Mouse (Mus musculus) embryo, embryonic 10.5 days (tissue): ENCODE results near the gene Rtn4rl1.
A peak's percentile ranks its signal among the peaks of the same experiment; 100 is the strongest.

Source experiments
- DNase-seq: peaks from one replicate; pipeline ENCODE4 v3.0.0-alpha.2; 2015; ENCODE audit warnings: low spot score

Gene Rtn4rl1

GRCm38 (mm10) chr11:75184986-75185385, 8.6 kb upstream of the Rtn4rl1 start:
- no peak for DNase-seq

DNA sequence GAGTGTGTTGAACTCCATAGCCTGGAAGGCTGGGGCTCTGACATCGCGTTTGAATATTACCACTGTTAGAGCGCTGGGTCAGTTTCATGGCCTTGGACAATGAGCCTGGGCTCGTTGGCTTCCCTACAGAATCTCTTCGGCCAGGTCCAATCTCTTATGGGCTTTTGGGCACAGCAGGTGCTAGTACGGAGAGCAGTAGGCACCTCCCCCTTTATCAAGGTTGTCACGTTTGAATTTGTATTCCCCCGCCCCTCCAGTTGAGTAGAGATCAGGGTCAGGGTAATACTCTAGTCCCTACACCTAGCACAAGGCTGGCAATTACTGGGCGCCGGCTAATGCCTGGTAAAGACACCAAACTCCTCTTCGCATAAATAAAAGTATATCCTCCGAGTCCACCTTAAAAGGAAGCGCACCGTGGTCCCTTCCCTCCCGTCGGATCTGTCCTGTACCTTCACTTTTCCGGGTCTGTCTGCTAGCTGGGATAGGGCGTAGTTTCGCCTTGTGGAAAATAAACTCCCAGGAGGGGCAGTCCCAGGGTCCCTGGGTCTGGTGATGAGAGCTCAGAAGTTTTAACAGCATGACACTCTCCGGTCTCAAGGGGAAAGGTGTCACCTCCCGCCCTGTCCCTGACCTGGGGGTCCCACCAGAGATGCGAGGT, 3.7 kb upstream of the Rtn4rl1 start:
- DNase-seq = no peak

- DNase-seq = peak; percentile 94
Observed at GRCm38 (mm10) chr11:75190371-75190724, 3.2 kb upstream of the Rtn4rl1 start.

DNA sequence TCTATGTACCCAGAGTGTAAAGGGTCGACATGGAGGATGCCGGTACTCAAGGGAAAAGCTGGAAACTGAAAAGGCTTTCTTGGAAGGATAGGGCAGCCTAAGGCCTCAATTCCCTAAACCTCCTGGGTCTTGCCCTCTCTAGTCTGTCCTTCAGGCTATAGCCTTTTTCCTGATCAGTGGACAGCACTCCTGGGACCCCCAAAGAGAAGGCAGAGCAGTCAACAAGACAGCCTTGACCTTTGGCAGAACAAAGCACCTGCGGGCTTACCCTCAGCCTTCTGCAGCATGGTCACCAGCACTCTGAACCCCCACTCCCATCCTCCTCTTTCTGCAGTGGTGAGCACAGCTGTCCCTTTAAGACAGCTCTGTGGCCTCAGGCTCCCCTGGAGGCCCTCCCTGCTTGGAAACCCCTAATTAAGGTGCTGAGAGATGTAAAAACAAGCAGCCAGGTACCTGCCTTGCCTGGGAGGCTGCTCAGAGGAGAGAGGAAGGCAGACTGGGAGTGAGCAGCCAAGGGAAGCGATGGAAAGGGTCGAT, 2.6 kb upstream of the Rtn4rl1 start, which contains the start of gene Dph1:
Gene Dph1, minus strand, starts transcription at position 337 of the 537 bp plus-strand sequence.
- no peak for DNase-seq

DNA sequence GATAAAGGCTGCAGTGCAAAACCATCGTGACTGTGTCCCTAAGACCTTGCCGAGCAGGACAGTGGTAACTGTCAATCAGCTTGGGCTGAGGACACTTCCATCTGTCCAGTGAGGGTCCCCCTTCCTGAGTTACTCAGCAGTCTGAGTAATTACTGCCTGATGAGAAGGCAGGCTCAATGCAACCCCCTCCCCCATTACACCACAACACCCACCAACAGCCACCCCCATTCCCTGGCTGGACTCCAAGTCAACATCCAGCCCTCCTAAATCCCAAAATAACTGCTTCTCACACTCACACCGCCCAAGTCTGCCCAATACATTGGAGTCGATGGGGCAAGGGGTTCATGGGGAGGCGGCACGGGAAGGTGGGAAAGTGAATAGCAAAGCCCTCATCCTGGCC, 1.7 kb upstream of the Rtn4rl1 start:
- no peak for DNase-seq

DNA sequence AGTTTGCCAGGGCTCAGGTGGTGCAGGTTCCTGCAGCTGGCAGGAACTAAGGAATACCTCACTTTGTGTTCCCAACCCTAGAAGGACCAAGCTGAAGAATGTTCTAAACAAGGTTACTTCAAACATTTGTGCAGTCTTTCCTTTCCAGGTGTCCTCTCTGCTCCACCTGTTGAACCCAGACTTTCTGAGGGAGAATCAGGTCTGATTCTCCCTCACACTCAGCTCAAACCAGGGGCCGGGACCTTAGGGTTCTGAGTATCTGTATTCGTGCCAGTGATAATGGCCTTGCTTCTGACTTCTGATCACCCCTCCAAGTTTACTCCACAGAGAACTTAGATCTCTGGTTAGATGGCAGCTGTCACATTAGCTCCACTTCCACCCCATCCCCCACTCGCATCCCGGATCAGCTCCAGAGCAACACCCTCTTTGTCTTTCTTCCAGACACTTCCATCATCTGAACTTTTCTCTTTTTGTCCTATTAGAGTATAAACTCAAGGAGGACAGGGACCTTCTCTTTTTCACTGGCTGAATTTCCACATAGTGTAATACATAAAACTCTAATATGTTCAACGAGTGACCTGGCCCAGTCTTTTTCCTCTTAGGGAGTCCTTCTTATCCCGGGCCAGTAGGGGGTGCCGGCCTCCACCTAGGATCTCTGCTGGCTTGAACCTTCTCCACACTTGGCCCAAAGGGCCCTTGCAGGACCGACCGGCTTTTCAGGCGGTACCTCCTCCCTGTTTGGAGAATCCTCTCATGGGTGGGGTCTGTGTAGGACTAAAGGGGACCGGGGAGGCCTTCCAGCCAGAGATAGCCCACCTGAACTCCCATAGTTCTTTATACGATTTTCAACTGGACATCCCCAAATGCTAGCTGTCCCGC, 1.0 kb upstream of the Rtn4rl1 start:
- peak; percentile 86 for DNase-seq

DNA sequence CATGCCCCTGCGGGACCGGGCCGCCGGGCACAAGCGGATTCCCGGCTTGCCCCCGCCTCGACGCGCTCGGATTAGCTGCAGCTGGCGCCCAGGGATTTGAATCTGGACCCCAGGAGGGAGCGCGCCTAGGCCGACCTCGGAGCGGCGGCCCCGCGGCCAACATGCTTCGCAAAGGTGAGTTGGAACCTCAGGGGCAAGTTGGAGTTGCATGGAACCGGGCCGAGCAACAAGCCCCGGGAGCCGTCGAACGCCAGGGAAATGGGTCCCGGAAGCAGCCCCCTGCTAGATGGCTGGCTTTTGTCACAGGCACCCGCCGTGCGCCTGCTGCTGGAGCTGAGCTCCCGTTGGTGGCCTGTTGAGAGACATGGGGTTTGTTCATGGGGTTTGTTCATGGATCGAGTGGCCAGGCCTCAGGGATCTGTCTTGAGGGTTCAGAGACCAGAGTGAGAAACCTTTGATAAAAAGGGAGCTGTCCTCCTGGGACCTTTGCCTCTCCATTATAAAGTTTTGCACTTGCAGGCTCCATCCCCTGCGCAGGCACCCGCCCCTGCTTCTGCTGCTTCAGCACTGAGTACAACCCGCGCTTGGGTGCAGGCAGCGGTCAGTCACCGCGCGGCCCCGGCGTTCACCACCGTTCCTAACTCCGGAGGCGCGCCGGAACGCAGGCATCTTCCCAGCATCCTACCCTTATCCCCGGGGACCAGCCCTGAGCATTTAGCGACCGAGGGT, 702 bp downstream of the Rtn4rl1 start:
- no peak for DNase-seq

DNA sequence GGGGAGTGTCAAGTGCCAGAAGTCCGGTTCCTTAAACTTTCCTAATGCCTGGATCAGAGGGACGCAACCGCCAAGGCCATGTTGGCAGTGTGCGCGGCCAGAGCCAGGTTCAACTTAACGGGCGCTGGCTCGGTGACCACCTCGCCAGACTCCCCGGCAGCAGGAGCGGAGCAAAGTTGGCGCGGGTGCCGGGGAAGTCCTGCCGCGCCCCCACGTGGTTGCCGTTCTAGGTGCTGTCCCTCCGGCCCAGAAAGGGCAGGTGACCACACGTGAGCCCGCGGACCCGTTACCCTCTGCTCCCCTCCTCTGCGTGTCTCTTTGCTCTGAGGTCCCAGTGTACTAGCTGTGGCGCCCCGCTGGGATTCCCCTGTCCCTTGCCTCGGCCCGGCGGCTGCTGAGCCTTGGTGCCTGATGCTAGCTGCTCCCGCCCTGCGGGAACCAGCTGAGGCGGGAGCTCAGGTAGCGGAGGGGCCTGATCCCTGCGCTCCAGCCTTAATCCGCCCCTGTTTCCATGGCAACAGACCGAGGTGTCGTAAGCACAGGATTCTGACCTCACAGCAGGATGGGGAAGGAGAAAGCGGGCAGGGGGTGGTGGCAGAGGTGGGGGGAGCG, 1.4 kb downstream of the Rtn4rl1 start:
- peak; percentile 82 for DNase-seq

GRCm38 (mm10) chr11:75196131-75196530, 2.5 kb downstream of the Rtn4rl1 start:
- DNase-seq = no peak

- DNase-seq = no peak
Observed at GRCm38 (mm10) chr11:75197956-75198355, 4.4 kb downstream of the Rtn4rl1 start.

- no peak for DNase-seq
Observed at GRCm38 (mm10) chr11:75198792-75199191, 5.2 kb downstream of the Rtn4rl1 start.

- no peak for DNase-seq
Observed at GRCm38 (mm10) chr11:75199951-75200350, 6.4 kb downstream of the Rtn4rl1 start.

DNA sequence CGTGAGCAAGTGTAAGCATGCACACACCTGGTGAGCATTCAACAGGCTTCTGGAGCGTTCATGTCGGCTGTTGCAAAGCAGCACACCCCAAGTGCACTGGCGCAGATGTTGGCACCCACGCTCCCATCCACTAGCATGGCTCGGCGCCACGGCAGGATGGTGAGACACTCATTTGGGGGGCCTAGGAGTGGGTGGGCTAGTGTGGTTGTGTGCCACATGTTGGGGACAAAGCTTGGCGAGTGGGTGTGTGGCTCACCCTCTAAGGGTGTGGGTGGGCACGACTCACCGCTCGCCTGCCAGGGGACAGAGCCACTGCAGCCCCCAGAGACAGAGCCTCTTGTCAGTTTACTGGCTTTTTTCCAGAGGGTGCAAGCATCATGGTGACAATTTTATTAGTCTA, 7.4 kb downstream of the Rtn4rl1 start:
- DNase-seq = no peak

- no peak for DNase-seq
Observed at GRCm38 (mm10) chr11:75201721-75202120, 8.1 kb downstream of the Rtn4rl1 start.

- DNase-seq = no peak
Observed at GRCm38 (mm10) chr11:75203926-75204325, 10.3 kb downstream of the Rtn4rl1 start.

GRCm38 (mm10) chr11:75204472-75204871, 10.9 kb downstream of the Rtn4rl1 start:
- DNase-seq = no peak

GRCm38 (mm10) chr11:75206347-75206746, 12.8 kb downstream of the Rtn4rl1 start:
- no peak for DNase-seq

DNA sequence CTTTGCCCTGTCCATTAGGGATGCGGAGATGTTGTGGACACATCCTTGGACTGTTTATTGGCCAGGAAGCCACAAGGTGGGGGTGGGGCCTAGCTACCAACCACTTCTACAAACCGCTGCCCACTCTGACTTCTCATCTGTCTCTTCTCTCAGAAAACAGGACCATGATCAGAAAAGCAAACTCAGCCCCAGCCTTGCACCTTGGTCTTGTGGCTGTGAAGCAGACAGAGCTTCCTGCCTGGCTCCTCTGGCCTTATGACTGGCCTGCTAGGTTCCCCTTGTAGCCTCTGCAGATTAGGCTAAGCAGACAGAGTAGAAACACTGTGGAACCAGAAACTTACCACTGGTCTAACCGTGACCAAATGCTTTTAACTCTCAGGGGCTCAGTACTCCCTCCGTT, 15.8 kb downstream of the Rtn4rl1 start:
- DNase-seq = no peak

- no peak for DNase-seq
Observed at GRCm38 (mm10) chr11:75210093-75210492, 16.5 kb downstream of the Rtn4rl1 start.

- DNase-seq = no peak
Observed at GRCm38 (mm10) chr11:75210755-75211154, 17.2 kb downstream of the Rtn4rl1 start.

- DNase-seq = no peak
Observed at GRCm38 (mm10) chr11:75212031-75212667, 18.6 kb downstream of the Rtn4rl1 start.

GRCm38 (mm10) chr11:75212876-75213275, 19.3 kb downstream of the Rtn4rl1 start:
- no peak for DNase-seq
